Mouse (Mus musculus) gastrocnemius, postnatal 10 days (tissue): ENCODE results near the gene Vmn2r118. TPM values are rescaled to one million over a fixed set of nuclear protein-coding genes. Genes with fewer than 3 reads are reported as not detected.

ENCODE experiments used
- DNase-seq: peaks from one replicate; pipeline ENCODE4 v3.0.0; 2021; ENCODE audit warnings: mixed read lengths
- long read RNA-seq, 2 experiments: library from polyadenylated mRNA; stranded (forward); transcript quantifications; one replicate each; pipeline ENCODE4 v2.0.0; 2021
- total RNA-seq, 2 experiments: library from RNA; stranded (reverse); gene quantifications; 2 replicates each; pipeline ENCODE4 v1.2.3; 2021

Vmn2r118 gene
- total RNA-seq = not detected
- long read RNA-seq, experiment 1 = 0 reads
- long read RNA-seq, experiment 2 = 0 reads

DNA sequence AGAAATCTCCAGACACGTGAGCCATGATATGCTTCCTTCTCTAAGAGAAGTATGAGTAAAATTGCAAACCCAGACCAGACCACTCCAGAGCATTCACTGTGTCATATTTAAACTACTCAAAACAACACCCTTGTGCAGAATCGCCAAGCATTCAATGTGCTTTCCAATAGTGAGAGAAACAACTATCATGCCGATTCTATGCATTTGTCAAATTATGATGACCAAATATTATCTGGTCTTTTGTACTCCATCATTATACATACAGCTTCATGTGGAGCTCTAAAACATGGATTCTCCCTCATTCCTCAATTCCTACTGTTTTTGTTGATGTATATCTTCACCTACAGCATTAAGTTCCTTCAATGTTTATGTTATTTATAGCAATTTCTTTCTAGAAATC lies at the start of gene Vmn2r118:
Gene Vmn2r118 (minus strand): TSS at position 101 of the 400 bp plus-strand sequence.
- DNase-seq = no peak

DNA sequence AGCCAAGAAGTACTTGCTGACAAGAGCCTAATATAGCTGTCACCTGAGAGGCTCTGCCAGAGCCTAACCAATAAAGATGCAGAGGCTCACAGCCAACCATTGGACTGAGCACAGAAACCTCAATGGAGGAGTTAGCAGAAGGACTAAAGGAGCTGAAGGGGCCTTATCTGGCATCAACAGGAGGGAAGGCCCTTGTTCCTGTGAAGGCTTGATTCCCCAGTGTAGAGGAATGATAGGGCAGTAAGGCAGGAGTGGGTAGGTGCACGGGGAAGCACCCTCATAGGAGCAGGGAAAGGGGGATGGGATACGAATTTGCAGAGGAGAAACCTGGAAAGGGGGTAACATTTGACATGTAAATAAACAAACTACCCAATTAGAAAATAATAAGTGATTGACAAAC lies 36.1 kb upstream of the Vmn2r118 start:
- DNase-seq = no peak

DNA sequence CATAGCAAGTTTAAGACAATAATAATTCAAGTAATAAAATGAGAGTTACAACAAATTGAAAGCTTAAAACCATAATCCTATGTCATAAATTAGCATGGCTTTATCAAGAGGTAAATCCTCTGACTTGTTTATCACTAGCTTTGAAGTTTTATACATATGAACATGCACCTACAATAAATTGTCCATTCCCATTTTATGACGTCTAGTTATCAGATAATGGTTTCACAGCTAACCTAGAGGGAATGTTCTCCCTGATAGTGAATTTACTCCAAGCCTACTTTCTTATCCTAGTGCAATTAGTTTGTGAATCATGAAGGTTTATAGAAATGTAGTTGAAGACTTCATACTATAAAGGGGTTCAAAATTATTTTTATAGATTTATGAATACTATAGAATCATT lies 34.2 kb downstream of the Vmn2r118 start:
- DNase-seq = no peak

DNA sequence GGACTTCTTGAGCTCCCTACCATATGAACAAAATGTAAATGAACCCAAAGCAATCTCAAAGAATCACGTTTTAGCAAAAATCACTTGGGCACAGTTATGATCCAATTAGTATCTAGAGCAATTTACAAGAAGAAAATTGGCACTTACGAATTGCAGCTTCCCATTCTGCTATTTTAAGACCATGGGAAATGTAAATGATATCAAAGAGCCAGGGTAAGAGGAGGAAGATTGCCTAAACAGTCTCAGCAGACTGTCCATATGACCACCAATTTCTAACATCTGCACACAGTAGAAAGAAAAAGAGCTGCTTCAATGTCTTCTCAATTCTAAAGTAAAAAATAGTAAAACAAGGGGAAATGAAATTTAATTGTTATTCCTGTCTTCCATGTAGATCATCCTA lies 63.2 kb downstream of the Vmn2r118 start:
- DNase-seq = no peak

DNA sequence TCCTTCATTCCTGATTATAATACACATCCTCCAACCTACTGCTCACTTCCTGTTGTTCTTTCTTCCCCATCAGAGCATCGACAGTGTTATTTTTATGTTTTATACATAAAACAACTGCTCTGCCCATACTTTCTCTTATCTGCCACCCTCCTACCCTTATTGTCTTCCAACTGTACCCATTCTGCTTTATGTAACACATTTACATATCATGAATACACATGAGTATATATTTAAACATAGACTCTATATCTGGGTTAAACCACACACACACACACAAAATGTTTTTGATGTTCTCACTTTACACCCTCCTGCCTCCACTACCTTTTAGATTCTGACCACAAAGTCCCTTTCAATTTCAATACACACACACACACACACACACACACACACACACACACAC lies 76.5 kb downstream of the Vmn2r118 start:
- DNase-seq = no peak

Other genes starting within 250 kb of the Vmn2r118 start
- gene St6gal2, start 179.8 kb downstream of the Vmn2r118 start, total RNA-seq = under 1 TPM; 0.05 to 0.45 TPM
- 1 to 10 TPM; 2.9 to 3.6 TPM for gene Pot1b, start 87.4 kb upstream of the Vmn2r118 start, total RNA-seq
- gene Adgre4, start 124.8 kb upstream of the Vmn2r118 start, total RNA-seq = under 1 TPM; 0.14 to 0.29 TPM